Mouse (Mus musculus) liver, embryonic 14.5 days (tissue): ENCODE measurements around the gene Efhc1.

Source experiments
- CTCF ChIP-seq: IDR thresholded peaks from 2 replicates; pipeline ENCODE4 v1.5.1; 2016; ENCODE audit warnings: antibody characterized with exemption, low read depth, control low read depth
- EP300 ChIP-seq: IDR thresholded peaks from 2 replicates; pipeline ENCODE4 v1.6.1; 2016; ENCODE audit warnings: antibody characterized with exemption, low read depth

DNA sequence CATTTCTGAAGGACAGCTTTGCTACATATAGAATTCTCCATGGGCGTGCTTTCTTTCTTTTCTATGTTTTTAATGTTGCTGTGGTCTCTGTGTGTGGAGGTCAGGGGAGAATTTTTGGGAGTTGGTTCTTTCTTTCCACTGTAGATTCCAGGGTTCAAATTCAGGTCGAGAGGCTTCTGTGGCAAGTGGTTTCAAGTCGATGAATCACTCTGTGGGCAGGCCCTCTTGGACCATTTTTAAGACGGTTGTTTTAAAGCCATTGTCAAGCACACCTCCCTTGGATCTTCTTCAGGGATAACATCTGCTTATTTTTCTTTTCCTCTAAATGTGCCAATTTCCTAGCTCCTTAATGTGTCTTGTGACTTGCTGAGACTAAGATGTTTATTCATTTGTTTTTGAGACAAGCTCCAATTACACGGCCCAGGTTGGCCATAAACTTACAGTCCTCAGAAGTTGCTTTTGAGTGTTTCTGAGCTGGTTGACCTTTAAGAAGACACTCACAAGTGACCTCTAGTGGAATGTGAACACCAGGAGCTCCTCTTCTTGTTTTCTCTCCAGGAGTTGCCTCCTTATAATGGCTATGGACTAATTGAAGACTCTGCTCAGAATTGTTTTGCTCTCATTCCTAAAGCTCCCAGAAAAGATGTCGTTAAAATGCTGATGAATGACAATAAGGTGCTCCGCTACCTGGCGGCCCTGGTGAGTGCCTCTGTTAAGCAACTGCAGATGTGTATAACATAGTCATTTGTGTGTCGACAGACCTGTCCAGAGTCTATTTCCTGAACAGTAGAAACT is 23.1 kb downstream of the Efhc1 start:
- TF ChIP-seq CTCF (no peak), EP300 (no peak)
